Mouse (Mus musculus): ENCODE results near the gene Hspa12b. TPM values are rescaled to one million over a fixed set of nuclear protein-coding genes. Genes with fewer than 3 reads are reported as not detected.
A peak's percentile ranks its signal among the peaks of the same experiment; 100 is the strongest.

The Hspa12b gene
- polyA plus RNA-seq, 1 experiment from 2014 or later: 8.4 TPM

DNA sequence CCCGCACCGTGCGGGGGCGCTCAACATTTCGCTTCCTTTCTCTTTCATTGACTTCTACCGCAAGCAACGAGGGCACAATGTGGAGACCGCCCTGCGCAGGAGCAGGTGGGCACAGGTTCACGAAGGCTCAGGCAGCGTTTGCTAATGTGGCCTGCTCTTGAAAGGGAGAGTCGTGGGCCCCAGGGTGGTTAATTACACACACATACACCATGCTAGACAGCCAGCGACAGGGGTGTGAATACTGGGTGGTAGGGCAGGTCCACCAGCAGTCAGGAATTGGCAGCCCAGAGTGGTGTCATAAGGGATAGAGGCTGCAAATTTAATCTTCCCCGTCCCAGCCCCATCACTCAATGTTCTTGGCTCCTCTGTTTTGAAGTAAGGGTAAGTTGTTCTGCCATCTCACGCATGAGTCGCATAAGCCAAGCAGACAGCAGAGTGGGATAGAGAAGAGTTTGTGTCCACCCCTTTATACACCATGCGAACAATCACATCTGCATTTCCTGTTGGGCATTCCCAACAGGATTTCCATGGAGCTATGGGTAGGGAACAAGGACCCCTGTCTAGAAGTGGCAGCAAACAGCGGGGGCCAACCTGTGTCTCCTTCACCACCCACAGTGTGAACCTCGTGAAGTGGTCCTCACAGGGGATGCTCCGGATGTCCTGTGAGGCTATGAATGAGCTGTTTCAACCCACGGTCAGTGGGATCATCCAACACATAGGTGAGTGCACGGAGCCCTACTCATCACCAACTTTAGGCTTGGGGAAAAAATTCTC lies 16.1 kb downstream of the Hspa12b start:
- H3K27me3 ChIP-seq (replicated peaks; ENCODE audit: control insufficient read depth, insufficient read depth, low read length): no peaks in the 10 kb centered on the region
- H3K4me1 ChIP-seq (ENCODE audit: control insufficient read depth, insufficient read depth, low read length): peaks cover 16% of the 10 kb centered on the region
- H3K27ac ChIP-seq (ENCODE audit: low read length): no peak overlapping the region
- peak overlapping the region; percentile 21; the same call in 1 of the 2 replicates for H3K9ac ChIP-seq (ENCODE audit: low read depth, low read length)
- 0 out of 2 replicates have a peak overlapping the region, but pooled peaks have one; percentile 6 for H3K4me3 ChIP-seq (ENCODE audit: low read length)
- peak overlapping the region; percentile 37 for H3K4me2 ChIP-seq (ENCODE audit: low read depth, low read length)
- H3K36me3 ChIP-seq (ENCODE audit: control insufficient read depth, insufficient read depth, low read length): peaks cover 17% of the 10 kb centered on the region; the same call in 1 of the 2 replicates
- peak; percentile 6; the same call in 1 of the 2 replicates for ATAC-seq
- no peaks in the 10 kb centered on the region for H3K9me3 ChIP-seq (ENCODE audit: control insufficient read depth, low read length)
- WGBS: 67% methylated on average over 22 of the region's 22 CpGs

DNA sequence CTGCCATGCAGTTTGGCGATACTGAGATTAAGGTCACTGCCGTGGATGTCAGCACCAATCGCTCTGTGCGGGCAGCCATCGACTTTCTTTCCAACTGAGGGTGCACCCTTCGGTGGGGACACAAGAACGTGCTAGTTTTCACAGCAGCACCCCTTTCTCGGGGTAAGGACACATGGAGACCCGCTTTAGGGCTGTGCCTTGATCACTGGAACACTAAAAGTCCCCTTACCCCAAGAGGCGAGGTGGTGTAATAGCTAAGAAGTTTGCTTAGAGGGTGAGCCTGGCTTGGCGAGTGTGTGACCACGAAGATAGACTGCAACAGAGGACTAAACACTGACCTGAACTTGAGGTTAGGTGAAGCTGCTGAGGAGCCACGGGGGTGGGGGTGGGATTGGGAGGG lies 18.0 kb downstream of the Hspa12b start:
- H3K9me3 ChIP-seq (ENCODE audit: control insufficient read depth, low read length): no peaks in the 10 kb centered on the region
- no peak overlapping the region for H3K4me3 ChIP-seq (ENCODE audit: low read length)
- no peaks in the 10 kb centered on the region for H3K27me3 ChIP-seq (replicated peaks; ENCODE audit: control insufficient read depth, insufficient read depth, low read length)
- H3K27ac ChIP-seq (ENCODE audit: low read length): no peak overlapping the region
- no peak overlapping the region for H3K9ac ChIP-seq (ENCODE audit: low read depth, low read length)
- H3K4me1 ChIP-seq (ENCODE audit: control insufficient read depth, insufficient read depth, low read length): peaks cover 7% of the 10 kb centered on the region
- 55% methylated on average over 13 of the region's 13 CpGs for WGBS
- no peak overlapping the region for H3K4me2 ChIP-seq (ENCODE audit: low read depth, low read length)
- no peak for ATAC-seq
- H3K36me3 ChIP-seq (ENCODE audit: control insufficient read depth, insufficient read depth, low read length): peaks cover 17% of the 10 kb centered on the region; the same call in 1 of the 2 replicates

DNA sequence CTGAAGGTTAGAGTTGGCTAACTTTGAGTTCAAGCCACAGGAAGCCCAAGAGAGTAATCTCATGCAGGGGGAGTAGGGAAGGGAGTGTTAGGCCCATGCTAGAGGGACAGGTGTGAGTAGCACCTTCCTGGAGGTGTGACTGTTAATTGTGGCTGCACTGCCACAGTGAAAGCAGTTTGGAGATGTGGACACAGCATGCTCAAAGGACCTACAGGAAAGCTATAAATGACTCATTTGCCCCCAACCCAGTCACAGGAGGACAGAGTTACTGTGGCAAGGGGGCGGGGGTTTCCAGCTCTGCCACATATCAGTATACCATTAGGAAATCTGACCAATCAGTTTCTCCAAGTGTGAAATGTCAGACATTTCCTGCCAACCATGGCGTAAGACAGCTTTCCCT lies 18.5 kb downstream of the Hspa12b start:
- Histone ChIP-seq H3K9ac (ENCODE audit: low read depth, low read length) (no peak overlapping the region), H3K9me3 (ENCODE audit: control insufficient read depth, low read length) (no peaks in the 10 kb centered on the region), H3K27ac (ENCODE audit: low read length) (no peak overlapping the region), H3K27me3 (replicated peaks; ENCODE audit: control insufficient read depth, insufficient read depth, low read length) (no peaks in the 10 kb centered on the region), H3K36me3 (ENCODE audit: control insufficient read depth, insufficient read depth, low read length) (peaks cover 17% of the 10 kb centered on the region; the same call in 1 of the 2 replicates), H3K4me1 (ENCODE audit: control insufficient read depth, insufficient read depth, low read length) (peaks cover 7% of the 10 kb centered on the region), H3K4me3 (ENCODE audit: low read length) (no peak overlapping the region), H3K4me2 (ENCODE audit: low read depth, low read length) (no peak overlapping the region)
- 85% methylated on average over 2 of the region's 2 CpGs for WGBS
- no peak for ATAC-seq

DNA sequence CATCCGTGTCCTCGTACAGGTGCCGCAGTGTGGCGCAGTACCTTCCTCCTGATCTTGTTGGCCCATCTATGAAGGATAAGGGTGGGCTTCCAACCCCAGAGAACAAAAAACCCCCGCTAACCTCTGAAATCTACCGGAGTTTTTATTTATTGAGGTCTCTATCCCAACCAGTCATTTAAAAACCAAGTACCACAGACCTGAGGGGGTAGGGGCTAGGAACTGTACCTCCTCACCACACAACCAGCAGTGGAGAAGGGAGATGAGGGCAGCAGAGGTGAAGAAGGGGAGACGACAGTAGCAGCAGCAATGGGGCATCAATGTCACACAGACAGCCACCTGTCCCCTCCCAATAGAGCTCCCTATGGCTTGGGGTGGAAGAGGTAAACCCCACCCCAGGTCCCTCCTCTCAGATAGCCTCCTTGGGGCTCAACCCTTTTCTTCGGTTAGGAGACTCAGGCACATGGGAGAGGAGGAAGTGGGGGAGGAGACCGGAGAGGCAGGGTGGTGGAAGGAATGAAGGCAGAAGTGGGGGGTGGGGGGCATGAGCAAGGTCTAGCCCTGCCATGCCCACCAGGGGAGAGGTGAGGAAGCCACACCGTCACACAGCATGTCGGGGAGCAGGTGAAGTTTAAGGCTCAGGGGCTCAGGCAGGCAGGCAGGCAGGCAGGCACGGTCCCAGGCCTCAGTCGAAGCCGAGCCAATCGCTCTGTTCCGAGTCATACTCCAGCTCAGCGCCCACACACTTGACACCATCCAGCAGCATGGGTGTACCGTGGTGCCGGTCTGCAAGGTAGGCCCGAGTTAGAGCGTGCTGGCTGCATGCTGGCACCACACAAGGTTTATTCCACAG lies 19.3 kb downstream of the Hspa12b start:
- Histone ChIP-seq H3K4me1 (ENCODE audit: control insufficient read depth, insufficient read depth, low read length) (peaks cover 7% of the 10 kb centered on the region), H3K4me2 (ENCODE audit: low read depth, low read length) (no peak overlapping the region), H3K9me3 (ENCODE audit: control insufficient read depth, low read length) (no peaks in the 10 kb centered on the region), H3K27me3 (replicated peaks; ENCODE audit: control insufficient read depth, insufficient read depth, low read length) (no peaks in the 10 kb centered on the region), H3K4me3 (ENCODE audit: low read length) (no peak overlapping the region), H3K9ac (ENCODE audit: low read depth, low read length) (no peak overlapping the region), H3K27ac (ENCODE audit: low read length) (no peak overlapping the region), H3K36me3 (ENCODE audit: control insufficient read depth, insufficient read depth, low read length) (peaks cover 20% of the 10 kb centered on the region; the same call in 1 of the 2 replicates)
- 86% methylated on average over 21 of the region's 21 CpGs for WGBS
- no peak for ATAC-seq

DNA sequence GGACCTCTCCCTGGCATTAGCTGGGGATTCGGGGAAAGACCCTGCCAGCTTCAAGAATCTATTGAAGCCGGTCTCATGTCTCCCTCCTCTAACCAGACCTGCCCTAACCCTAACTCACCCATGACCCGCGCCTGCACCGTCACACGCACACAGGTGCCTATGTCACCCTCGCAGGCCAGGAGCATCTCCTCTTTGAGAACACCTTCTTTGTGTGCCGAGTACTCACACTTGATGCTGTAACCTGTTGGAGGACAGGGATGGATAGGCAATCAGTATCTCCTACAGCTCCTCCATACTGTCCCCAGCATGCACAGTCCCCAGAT lies 19.9 kb downstream of the Hspa12b start:
- H3K36me3 ChIP-seq (ENCODE audit: control insufficient read depth, insufficient read depth, low read length): peaks cover 20% of the 10 kb centered on the region; the same call in 1 of the 2 replicates

DNA sequence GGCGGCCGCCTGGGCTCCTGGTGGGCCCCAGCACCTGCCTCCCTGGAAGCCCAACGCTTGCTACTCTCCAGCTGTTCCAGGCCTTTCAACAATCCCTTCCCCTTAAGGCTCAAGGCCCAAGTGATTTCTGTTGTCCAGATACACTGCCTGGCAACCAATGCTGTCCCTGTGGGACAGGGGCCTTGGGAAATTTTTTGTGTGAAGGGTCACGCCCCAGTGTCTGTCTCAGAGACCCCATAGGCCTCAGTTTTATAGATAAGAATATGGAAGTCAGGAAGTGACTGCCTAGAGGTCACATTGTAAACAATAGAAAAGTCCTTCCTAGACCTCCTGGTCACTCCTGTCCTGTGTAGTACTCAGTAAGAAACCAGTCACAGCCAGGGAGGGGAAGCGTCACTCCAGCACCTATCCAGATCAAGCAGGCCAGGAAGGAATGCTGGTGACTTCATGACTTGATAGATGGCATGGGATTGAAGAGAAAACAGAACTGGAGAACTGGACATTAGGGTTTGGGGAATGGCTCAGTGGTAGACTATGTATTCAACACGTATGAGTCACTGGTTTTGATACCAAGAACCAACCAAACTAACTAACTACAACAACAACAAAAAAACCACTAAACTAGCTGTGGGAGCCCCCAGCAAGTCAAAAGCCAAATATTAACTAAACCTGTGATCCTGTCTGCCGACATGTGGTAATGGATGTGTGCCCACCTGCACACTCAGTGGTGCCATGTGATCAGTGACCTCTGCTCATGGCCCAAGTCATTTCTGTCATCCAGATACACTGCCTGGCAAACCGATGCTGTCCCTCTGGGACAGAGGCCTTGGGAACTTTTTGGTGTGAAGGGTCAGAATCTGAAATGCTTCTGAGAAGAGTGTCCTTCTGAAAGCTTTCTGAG lies 21.5 kb downstream of the Hspa12b start:
- 82% methylated on average over 8 of the region's 8 CpGs for WGBS
- Histone ChIP-seq H3K4me2 (ENCODE audit: low read depth, low read length) (no peak overlapping the region), H3K9me3 (ENCODE audit: control insufficient read depth, low read length) (no peaks in the 10 kb centered on the region), H3K4me3 (ENCODE audit: low read length) (no peak overlapping the region), H3K36me3 (ENCODE audit: control insufficient read depth, insufficient read depth, low read length) (peaks cover 14% of the 10 kb centered on the region; the same call in 1 of the 2 replicates), H3K9ac (ENCODE audit: low read depth, low read length) (no peak overlapping the region), H3K27ac (ENCODE audit: low read length) (no peak overlapping the region), H3K27me3 (replicated peaks; ENCODE audit: control insufficient read depth, insufficient read depth, low read length) (no peaks in the 10 kb centered on the region), H3K4me1 (ENCODE audit: control insufficient read depth, insufficient read depth, low read length) (0 out of 2 replicates have a peak, but pooled peaks cover 2% of the 10 kb centered on the region)
- no peak for ATAC-seq

More for the DNA sequence above, 19.9 kb downstream of the Hspa12b start:
- Histone ChIP-seq H3K27me3 (replicated peaks; ENCODE audit: control insufficient read depth, insufficient read depth, low read length) (no peaks in the 10 kb centered on the region), H3K9ac (ENCODE audit: low read depth, low read length) (no peak overlapping the region), H3K4me3 (ENCODE audit: low read length) (no peak overlapping the region), H3K4me1 (ENCODE audit: control insufficient read depth, insufficient read depth, low read length) (peaks cover 7% of the 10 kb centered on the region), H3K4me2 (ENCODE audit: low read depth, low read length) (no peak overlapping the region), H3K9me3 (ENCODE audit: control insufficient read depth, low read length) (no peaks in the 10 kb centered on the region), H3K27ac (ENCODE audit: low read length) (no peak overlapping the region)
- WGBS: 88% methylated on average over 8 of the region's 8 CpGs
- ATAC-seq: no peak

DNA sequence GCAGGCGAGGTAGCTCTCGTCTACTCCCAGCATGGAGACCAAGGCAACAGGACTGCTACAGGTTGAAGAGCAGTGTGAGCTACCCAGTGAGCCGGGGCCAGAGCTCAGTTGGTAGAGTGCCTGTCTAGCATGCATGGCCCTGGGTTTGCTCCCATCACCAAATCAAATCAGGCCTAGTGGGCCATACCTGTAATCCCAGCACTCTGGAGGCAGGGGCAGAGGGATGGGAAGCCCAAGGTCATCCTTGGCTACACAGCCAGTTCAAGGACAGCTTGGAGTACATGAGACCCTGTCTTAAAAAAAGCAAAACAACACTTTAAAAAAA lies 22.1 kb downstream of the Hspa12b start:
- no peak overlapping the region for H3K27ac ChIP-seq (ENCODE audit: low read length)
- no peak overlapping the region for H3K9ac ChIP-seq (ENCODE audit: low read depth, low read length)
- 0 out of 2 replicates have a peak, but pooled peaks cover 2% of the 10 kb centered on the region for H3K4me1 ChIP-seq (ENCODE audit: control insufficient read depth, insufficient read depth, low read length)
- H3K27me3 ChIP-seq (replicated peaks; ENCODE audit: control insufficient read depth, insufficient read depth, low read length): no peaks in the 10 kb centered on the region
- no peak overlapping the region for H3K4me2 ChIP-seq (ENCODE audit: low read depth, low read length)
- peaks cover 14% of the 10 kb centered on the region; the same call in 1 of the 2 replicates for H3K36me3 ChIP-seq (ENCODE audit: control insufficient read depth, insufficient read depth, low read length)
- no peak overlapping the region for H3K4me3 ChIP-seq (ENCODE audit: low read length)
- 87% methylated on average over 3 of the region's 3 CpGs for WGBS
- no peak for ATAC-seq
- no peaks in the 10 kb centered on the region for H3K9me3 ChIP-seq (ENCODE audit: control insufficient read depth, low read length)

DNA sequence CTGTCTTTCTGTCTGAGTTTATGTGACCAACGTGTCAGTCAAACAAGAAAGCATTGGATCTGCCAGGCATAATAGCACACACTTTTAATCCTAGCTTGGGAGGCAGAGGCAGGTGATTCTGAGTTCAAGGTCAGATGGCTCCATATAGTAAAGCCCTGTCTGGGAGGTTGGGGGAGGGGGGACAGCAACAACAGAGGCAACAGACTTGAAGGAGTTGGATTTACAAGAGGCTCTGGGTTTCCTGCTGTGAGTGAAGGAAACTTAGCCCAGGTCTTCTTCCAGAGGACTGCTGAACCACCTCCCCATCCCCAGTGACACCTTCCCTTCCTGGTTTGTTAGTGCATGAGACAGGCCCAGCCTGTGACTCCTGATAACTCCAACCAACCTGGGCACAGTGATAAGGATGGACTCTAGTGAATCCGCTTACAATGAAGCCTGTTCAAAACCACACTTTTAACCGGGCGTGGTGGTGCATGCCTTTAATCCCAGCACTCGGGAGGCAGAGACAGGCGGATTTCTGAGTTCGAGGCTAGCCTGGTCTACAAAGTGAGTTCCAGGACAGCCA lies 25.2 kb downstream of the Hspa12b start:
- Histone ChIP-seq H3K27ac (ENCODE audit: low read length) (no peak overlapping the region), H3K9me3 (ENCODE audit: control insufficient read depth, low read length) (no peaks in the 10 kb centered on the region), H3K4me1 (ENCODE audit: control insufficient read depth, insufficient read depth, low read length) (0 out of 2 replicates have a peak, but pooled peaks cover 2% of the 10 kb centered on the region), H3K4me2 (ENCODE audit: low read depth, low read length) (no peak overlapping the region), H3K36me3 (ENCODE audit: control insufficient read depth, insufficient read depth, low read length) (peaks cover 2% of the 10 kb centered on the region; the same call in 1 of the 2 replicates), H3K9ac (ENCODE audit: low read depth, low read length) (no peak overlapping the region), H3K27me3 (replicated peaks; ENCODE audit: control insufficient read depth, insufficient read depth, low read length) (no peaks in the 10 kb centered on the region), H3K4me3 (ENCODE audit: low read length) (no peak overlapping the region)
- ATAC-seq: peak; percentile 52; the same call in 1 of the 2 replicates
- WGBS: 78% methylated on average over 7 of the region's 7 CpGs

Measured in intestine, embryonic 16.5 days (tissue).